Mouse (Mus musculus) erythroblast, embryonic 14.5 days (primary cell): ENCODE measurements around the gene Arfgef2.

ENCODE experiments used
- GATA1 ChIP-seq: IDR thresholded peaks from 2 replicates; pipeline ENCODE4 v1.6.1; 2012; ENCODE audit warnings: low read length, inconsistent platforms, mixed read lengths
- TAL1 ChIP-seq: IDR thresholded peaks from 3 replicates; pipeline ENCODE4 v1.6.1; 2012; ENCODE audit warnings: low read length, inconsistent platforms, mixed read lengths

GRCm38 (mm10) chr2:166774275-166774674 is 31.1 kb upstream of the Arfgef2 start:
- no peak for TF ChIP-seq GATA1
- no peak for TF ChIP-seq TAL1
